Mouse (Mus musculus) ovary, postnatal 14 days (tissue): ENCODE results near the gene Gm28051.

Experiments
- DNase-seq: peaks from one replicate; pipeline ENCODE4 v3.0.0; 2022; ENCODE audit warnings: low spot score

Gm28051 gene

GRCm38 (mm10) chr12:102705906-102706640, 51.5 kb downstream of the Gm28051 start:
- no peak for DNase-seq

- DNase-seq = peak; percentile 87
These were observed 52.2 kb downstream of the Gm28051 start for GRCm38 (mm10) chr12:102705216-102705871.

GRCm38 (mm10) chr12:102704457-102705198, 52.9 kb downstream of the Gm28051 start, which contains the start of gene Itpk1:
Itpk1 (minus strand) TSS chr12:102704930.
- peak; percentile 46 for DNase-seq

GRCm38 (mm10) chr12:102703921-102704408, 53.6 kb downstream of the Gm28051 start:
- no peak for DNase-seq

GRCm38 (mm10) chr12:102703441-102703840, 54.1 kb downstream of the Gm28051 start:
- DNase-seq = no peak

- no peak for DNase-seq
These were observed 54.5 kb downstream of the Gm28051 start for GRCm38 (mm10) chr12:102703111-102703412.

- peak; percentile 66 for DNase-seq
These were observed 55.0 kb downstream of the Gm28051 start for GRCm38 (mm10) chr12:102702356-102703110.

GRCm38 (mm10) chr12:102701691-102702207, 55.8 kb downstream of the Gm28051 start:
- no peak for DNase-seq

- DNase-seq = no peak
These were observed 57.1 kb downstream of the Gm28051 start for GRCm38 (mm10) chr12:102700453-102700852.

GRCm38 (mm10) chr12:102699156-102699555, 58.4 kb downstream of the Gm28051 start:
- DNase-seq = no peak

- DNase-seq = no peak
These were observed 59.4 kb downstream of the Gm28051 start for GRCm38 (mm10) chr12:102698089-102698684.

GRCm38 (mm10) chr12:102697381-102697780, 60.2 kb downstream of the Gm28051 start:
- no peak for DNase-seq

- DNase-seq = no peak
These were observed 60.8 kb downstream of the Gm28051 start for GRCm38 (mm10) chr12:102696635-102697354.

GRCm38 (mm10) chr12:102695369-102696239, 62.0 kb downstream of the Gm28051 start:
- no peak for DNase-seq

GRCm38 (mm10) chr12:102691761-102692160, 65.8 kb downstream of the Gm28051 start:
- no peak for DNase-seq

GRCm38 (mm10) chr12:102691180-102691579, 66.4 kb downstream of the Gm28051 start:
- DNase-seq = no peak

GRCm38 (mm10) chr12:102689773-102690563, 67.6 kb downstream of the Gm28051 start:
- no peak for DNase-seq

- DNase-seq = no peak
These were observed 71.2 kb downstream of the Gm28051 start for GRCm38 (mm10) chr12:102686321-102686720.

GRCm38 (mm10) chr12:102685523-102685931, 72.0 kb downstream of the Gm28051 start:
- DNase-seq = no peak
